Mouse (Mus musculus) forebrain, postnatal 0 days (tissue): ENCODE results near the gene Frmd6. TPM values are rescaled to one million over a fixed set of nuclear protein-coding genes. Genes with fewer than 3 reads are reported as not detected.

Experiments used
- ATAC-seq: fragments of 200-750 bp; cut with Nextera tagmentation; 2 replicates; pipeline ENCODE4 v1.8.0; 2017; ENCODE audit warnings: mild to moderate bottlenecking, moderate library complexity
- DNase-seq: peaks from one replicate; pipeline ENCODE4 v3.0.0-alpha.2; 2015
- H3K27ac ChIP-seq: fragments of 300-500 bp; sonication (generic); 2 replicates; pipeline ENCODE4 v1.5.1; 2014; ENCODE audit warnings: low read depth, mild to moderate bottlenecking, antibody characterized with exemption, low read length, moderate library complexity, mixed read lengths
- H3K27me3 ChIP-seq: fragments of 300-500 bp; sonication (generic); 2 replicates; pipeline ENCODE4 v1.6.1; 2014; ENCODE audit warnings: mild to moderate bottlenecking, low read length, mixed read lengths; ENCODE audit not compliant: insufficient read depth
- H3K36me3 ChIP-seq: fragments of 300-500 bp; sonication (generic); 2 replicates; pipeline ENCODE4 v1.6.1; 2014; ENCODE audit warnings: mild to moderate bottlenecking, moderate library complexity; ENCODE audit not compliant: insufficient read depth
- H3K4me1 ChIP-seq: fragments of 300-500 bp; sonication (generic); 2 replicates; pipeline ENCODE4 v1.6.1; 2014; ENCODE audit warnings: antibody characterized with exemption; ENCODE audit not compliant: insufficient read depth
- H3K4me2 ChIP-seq: fragments of 300-500 bp; sonication (generic); 2 replicates; pipeline ENCODE4 v1.6.1; 2014; ENCODE audit warnings: low read depth, mild to moderate bottlenecking, moderate library complexity
- H3K4me3 ChIP-seq: fragments of 300-500 bp; sonication (generic); 2 replicates; pipeline ENCODE4 v1.5.1; 2014; ENCODE audit warnings: low read depth, low read length, mixed read lengths
- H3K9ac ChIP-seq: fragments of 300-500 bp; sonication (generic); 2 replicates; pipeline ENCODE4 v1.6.1; 2014; ENCODE audit warnings: mild to moderate bottlenecking
- H3K9me3 ChIP-seq: fragments of 300-500 bp; sonication (generic); 2 replicates; pipeline ENCODE4 v1.6.1; 2016; ENCODE audit warnings: low read length
- CTCF ChIP-seq: sonication (generic); IDR thresholded peaks from 2 replicates; pipeline ENCODE4 v1.5.1; 2016; ENCODE audit warnings: antibody characterized with exemption, control low read depth, low read depth
- WGBS: fragments of 180-500 bp; shearing (Covaris S2); extraction: QIAGEN DNeasy Blood & Tissue Kit; methylation state at CpG from one replicate; pipeline ENCODE4 v1.1.7; 2014; 5-methylcytosine and 5-hydroxymethylcytosine counted together
- polyA plus RNA-seq: library from polyadenylated mRNA; unstranded; fragments of >200 nt; fragmentation: Nextera tagmentation; extraction: Ambion mirVana; gene quantifications from 2 replicates; pipeline ENCODE4 v1.2.1, GENCODE M21; 2015
- total RNA-seq: library from RNA; depleted of rRNA; stranded (reverse); fragments of >200 nt; gene quantifications from 2 replicates; pipeline ENCODE4 v1.2.3, GENCODE M21; 2014

The Frmd6 gene
- total and polyA plus RNA-seq, 2 experiments from 2014 or later = 6.9 to 11.0 TPM

DNA sequence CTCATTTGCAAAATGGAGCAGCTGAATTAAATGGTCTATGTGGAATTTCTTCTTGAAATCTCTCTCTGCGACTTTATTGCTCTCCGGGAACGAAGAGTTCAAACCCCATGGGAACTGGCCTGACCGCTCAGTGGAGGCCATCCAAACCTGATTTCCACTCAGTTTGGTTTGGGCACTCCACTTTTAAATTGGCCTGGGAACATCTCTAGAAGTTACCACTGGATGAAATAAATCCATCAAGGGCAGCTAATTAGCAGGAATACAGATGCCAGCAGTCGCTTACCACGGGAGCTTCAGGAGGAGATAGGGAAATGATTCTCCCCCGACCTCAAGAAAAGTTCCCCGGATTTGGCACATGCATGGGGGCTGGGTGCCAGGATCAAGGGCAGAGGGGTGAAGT is 26.8 kb upstream of the Frmd6 start:
- H3K4me3 ChIP-seq = no peak overlapping the region
- no peak overlapping the region for H3K27ac ChIP-seq
- H3K9ac ChIP-seq = no peak overlapping the region
- ATAC-seq = no peak
- no peaks in the 10 kb centered on the region for H3K27me3 ChIP-seq
- no peaks in the 10 kb centered on the region for H3K36me3 ChIP-seq
- no peaks in the 10 kb centered on the region for H3K9me3 ChIP-seq
- peaks cover 4% of the 10 kb centered on the region; the same call in 1 of the 2 replicates for H3K4me1 ChIP-seq
- DNase-seq = no peak
- TF ChIP-seq CTCF = no peak
- WGBS = 66% methylated on average over 8 of the region's 8 CpGs
- no peak overlapping the region for H3K4me2 ChIP-seq

DNA sequence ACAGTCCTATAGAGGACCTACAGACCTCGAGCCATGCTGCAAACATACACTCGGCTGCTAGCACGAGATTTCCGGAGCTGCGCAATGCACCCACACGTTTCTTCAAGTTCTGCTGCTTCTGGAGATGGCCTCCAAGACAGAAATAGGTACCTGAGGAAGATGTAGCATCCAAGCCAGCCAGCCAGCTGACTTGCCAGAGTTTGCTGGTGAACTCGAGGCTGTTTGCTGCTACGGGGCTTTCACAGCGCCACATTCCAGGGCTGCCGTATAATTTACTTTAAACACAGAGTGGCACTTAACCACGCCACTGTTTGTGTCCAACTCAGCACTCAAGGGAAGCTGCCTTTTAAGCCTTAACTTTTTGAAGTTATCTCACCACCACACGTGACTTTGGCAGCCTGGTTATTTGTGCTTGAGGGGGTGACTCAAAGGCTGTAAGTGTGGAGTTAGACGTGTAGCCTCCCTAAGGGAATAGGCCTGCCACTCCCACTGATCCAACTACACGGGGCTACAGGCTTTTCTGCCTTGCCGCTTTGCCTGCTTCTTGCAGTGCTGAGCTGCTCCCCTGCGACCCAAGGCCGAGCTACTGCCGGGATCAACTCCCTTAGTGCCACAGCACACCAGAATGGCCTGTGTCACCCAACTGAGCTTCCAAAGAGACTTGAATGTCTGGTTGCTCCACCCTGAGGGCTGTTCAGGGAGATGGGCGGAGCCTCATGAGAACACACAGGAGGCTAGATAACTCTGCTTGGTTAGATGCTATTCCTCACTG is 25.9 kb upstream of the Frmd6 start:
- ATAC-seq (no peak), DNase-seq (no peak)
- no peak overlapping the region for H3K27ac ChIP-seq
- 58% methylated on average over 19 of the region's 19 CpGs for WGBS
- H3K4me1 ChIP-seq = peaks cover 4% of the 10 kb centered on the region; the same call in 1 of the 2 replicates
- H3K9ac ChIP-seq = no peak overlapping the region
- H3K4me3 ChIP-seq = no peak overlapping the region
- no peaks in the 10 kb centered on the region for H3K27me3 ChIP-seq
- H3K9me3 ChIP-seq = no peaks in the 10 kb centered on the region
- TF ChIP-seq CTCF = no peak
- H3K4me2 ChIP-seq = no peak overlapping the region
- no peaks in the 10 kb centered on the region for H3K36me3 ChIP-seq

DNA sequence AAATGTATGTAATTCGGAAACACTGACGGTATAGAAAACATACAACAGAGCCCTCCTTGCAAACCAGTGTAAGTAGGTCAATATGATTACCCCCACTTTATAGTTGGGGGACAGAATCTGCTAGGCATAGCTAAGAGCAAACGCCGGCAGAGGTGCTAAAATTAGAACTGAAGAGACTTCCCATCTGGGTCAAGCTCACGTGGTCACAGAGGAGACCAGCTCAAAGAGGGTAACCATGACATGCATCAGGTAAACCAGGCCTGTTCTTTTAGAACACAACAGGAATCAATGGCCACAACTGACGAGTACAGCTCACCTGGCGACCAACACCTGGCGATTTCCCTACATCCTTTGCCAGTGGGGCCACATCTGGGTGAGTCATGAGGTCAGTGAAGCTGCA is 25.2 kb upstream of the Frmd6 start:
- Histone ChIP-seq H3K9ac (no peak overlapping the region), H3K4me1 (no peaks in the 10 kb centered on the region), H3K27me3 (no peaks in the 10 kb centered on the region), H3K9me3 (no peaks in the 10 kb centered on the region), H3K36me3 (no peaks in the 10 kb centered on the region), H3K4me2 (no peak overlapping the region), H3K4me3 (no peak overlapping the region), H3K27ac (no peak overlapping the region)
- no peak for TF ChIP-seq CTCF
- 88% methylated on average over 8 of the region's 8 CpGs for WGBS
- ATAC-seq (no peak), DNase-seq (no peak)

DNA sequence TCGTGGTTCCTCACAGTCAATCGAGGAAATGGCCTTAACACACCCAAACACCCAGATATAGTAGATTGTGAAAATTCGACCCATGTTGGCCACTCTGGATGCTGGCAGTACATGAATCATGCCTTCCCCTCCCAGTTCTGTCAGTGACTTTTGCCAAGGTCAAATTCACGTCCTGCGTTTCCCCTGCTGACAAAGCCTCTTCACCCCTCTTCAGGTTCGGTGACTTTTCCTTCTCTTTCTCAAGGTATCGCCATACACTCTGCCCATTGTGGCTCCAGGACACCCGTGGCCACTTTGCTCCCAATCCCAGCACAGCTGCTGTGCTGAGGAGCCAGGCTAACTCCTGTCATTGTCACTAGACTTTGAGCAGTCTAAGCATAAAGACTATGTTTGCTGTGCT is 24.0 kb upstream of the Frmd6 start:
- no peak overlapping the region for H3K4me3 ChIP-seq
- H3K27ac ChIP-seq = no peak overlapping the region
- WGBS = 80% methylated on average over 8 of the region's 8 CpGs
- no peaks in the 10 kb centered on the region for H3K36me3 ChIP-seq
- no peak overlapping the region for H3K4me2 ChIP-seq
- ATAC-seq (no peak), DNase-seq (no peak)
- no peak overlapping the region for H3K9ac ChIP-seq
- no peaks in the 10 kb centered on the region for H3K27me3 ChIP-seq
- TF ChIP-seq CTCF = no peak
- H3K9me3 ChIP-seq = no peaks in the 10 kb centered on the region
- no peaks in the 10 kb centered on the region for H3K4me1 ChIP-seq

DNA sequence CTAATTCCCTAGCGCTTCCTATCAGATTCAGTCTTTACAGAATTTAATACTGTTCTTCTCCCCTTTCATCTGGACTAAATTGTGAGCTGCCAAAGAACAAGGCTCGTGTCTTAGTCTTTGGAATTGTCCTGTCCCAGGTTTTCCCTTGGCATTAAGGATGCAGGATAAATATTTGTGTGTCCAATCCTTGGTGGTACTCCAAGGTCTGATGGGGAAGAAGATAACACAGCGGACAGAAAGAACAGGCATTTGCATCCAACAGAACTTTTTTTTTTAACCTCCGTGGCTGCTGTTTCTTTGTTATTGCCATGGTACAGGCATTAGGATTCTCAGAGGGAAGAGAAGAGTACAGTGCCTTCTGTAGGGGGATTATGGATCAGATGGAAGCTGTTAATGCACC is 21.8 kb upstream of the Frmd6 start:
- Histone ChIP-seq H3K9ac (no peak overlapping the region), H3K36me3 (no peaks in the 10 kb centered on the region), H3K27ac (no peak overlapping the region), H3K4me1 (no peaks in the 10 kb centered on the region), H3K4me3 (no peak overlapping the region), H3K4me2 (no peak overlapping the region), H3K9me3 (no peaks in the 10 kb centered on the region), H3K27me3 (no peaks in the 10 kb centered on the region)
- no peak for TF ChIP-seq CTCF
- WGBS = 79% methylated on average over 4 of the region's 4 CpGs
- DNase-seq = no peak
- ATAC-seq = no peak

DNA sequence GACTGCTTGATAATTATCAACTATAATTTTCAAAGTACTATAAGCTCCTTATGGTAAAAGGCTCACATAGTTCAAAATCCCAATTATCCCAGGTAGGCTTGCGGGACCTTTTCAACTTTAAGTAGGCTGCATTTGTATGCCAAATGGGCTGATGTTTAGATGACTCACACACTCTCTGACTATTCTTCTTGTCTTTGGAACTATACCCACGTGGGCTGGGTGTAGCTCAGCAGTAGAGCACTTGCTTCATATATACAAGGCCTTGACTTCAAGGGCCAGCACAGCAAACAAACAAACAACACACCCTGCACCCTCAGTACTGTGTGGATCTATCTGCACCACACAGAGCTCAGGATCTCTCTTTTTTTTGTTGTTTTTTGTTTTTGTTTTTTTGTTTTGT is 20.3 kb upstream of the Frmd6 start:
- no peak for TF ChIP-seq CTCF
- no peak for DNase-seq
- H3K4me3 ChIP-seq = no peak overlapping the region
- no peaks in the 10 kb centered on the region for H3K36me3 ChIP-seq
- H3K27me3 ChIP-seq = no peaks in the 10 kb centered on the region
- H3K27ac ChIP-seq = no peak overlapping the region
- ATAC-seq = no peak
- no peaks in the 10 kb centered on the region for H3K9me3 ChIP-seq
- no peak overlapping the region for H3K9ac ChIP-seq
- no peak overlapping the region for H3K4me2 ChIP-seq
- WGBS = 60% methylated on average over 2 of the region's 2 CpGs
- H3K4me1 ChIP-seq = no peaks in the 10 kb centered on the region

DNA sequence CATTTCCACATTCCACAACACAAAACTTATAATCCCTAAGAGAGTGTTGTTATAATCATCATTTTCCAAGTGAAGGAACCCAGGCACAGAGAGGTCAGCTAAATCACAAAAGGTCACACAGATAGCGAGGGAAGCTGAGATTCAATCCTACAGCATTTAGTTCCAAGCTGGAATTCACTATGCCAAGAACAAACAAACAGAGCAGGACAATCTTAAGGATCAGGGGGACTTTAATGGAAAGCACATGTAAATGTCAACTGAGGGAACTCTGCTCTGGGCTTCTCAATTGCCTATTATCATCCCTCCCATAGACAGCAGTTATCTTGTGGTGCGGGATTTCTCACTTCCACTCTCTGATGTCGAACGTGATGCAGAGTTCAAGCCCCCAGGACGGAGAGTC is 17.8 kb upstream of the Frmd6 start:
- WGBS = 78% methylated on average over 5 of the region's 5 CpGs
- Histone ChIP-seq H3K9ac (no peak overlapping the region), H3K4me1 (peaks cover 3% of the 10 kb centered on the region; the same call in 1 of the 2 replicates), H3K4me2 (no peak overlapping the region), H3K36me3 (no peaks in the 10 kb centered on the region), H3K27ac (no peak overlapping the region), H3K4me3 (no peak overlapping the region), H3K9me3 (no peaks in the 10 kb centered on the region), H3K27me3 (no peaks in the 10 kb centered on the region)
- DNase-seq (no peak), ATAC-seq (no peak)
- TF ChIP-seq CTCF = no peak
